Mouse (Mus musculus): ENCODE data around the gene Tbx15. TPM values are rescaled to one million over a fixed set of nuclear protein-coding genes. Genes with fewer than 3 reads are reported as not detected.

Gene Tbx15
- polyA plus RNA-seq, 2 experiments: 0.06 TPM; not detected in 1

GRCm38 (mm10) chr3:99253092-99253488 is 12.9 kb downstream of the Tbx15 start:
- H3K4me2 ChIP-seq (ENCODE audit: low read depth): peak overlapping the region; percentile 38
- no peak for TF ChIP-seq EP300 (IDR thresholded peaks at IDR 0.05; ENCODE audit: low read depth)
- no peak for TF ChIP-seq CTCF (IDR thresholded peaks at IDR 0.05; ENCODE audit: low read depth)
- ATAC-seq (ENCODE audit: insufficient read depth) (no peak), DNase-seq (ENCODE audit: low read depth in 3 of 3, low spot score in 3 of 3) (no peak)
- H3K27me3 ChIP-seq (ENCODE audit: control insufficient read depth, insufficient read depth, low read length): peaks cover 100% of the 10 kb centered on the region
- H3K4me1 ChIP-seq (replicated peaks; ENCODE audit: control insufficient read depth in 2 of 2, insufficient read depth in 2 of 2, low read length in 1 of 2): no peaks in the 10 kb centered on the region
- H3K36me3 ChIP-seq (replicated peaks; ENCODE audit: control insufficient read depth, insufficient read depth, low read depth): no peaks in the 10 kb centered on the region
- 4% methylated on average over 12 of the region's 12 CpGs for WGBS (ENCODE audit: insufficient replicate concordance)
- no peak overlapping the region for H3K4me3 ChIP-seq (ENCODE audit: insufficient read depth in 1 of 2, low read depth in 2 of 2, low read length in 2 of 2)
- no peak overlapping the region for H3K9ac ChIP-seq (replicated peaks)
- H3K27ac ChIP-seq: no peak overlapping the region
- H3K9me3 ChIP-seq (ENCODE audit: control insufficient read depth, low read length): no peaks in the 10 kb centered on the region

GRCm38 (mm10) chr3:99253497-99254451 is 13.6 kb downstream of the Tbx15 start:
- Histone ChIP-seq H3K27me3 (ENCODE audit: control insufficient read depth, insufficient read depth, low read length) (peaks cover 99% of the 10 kb centered on the region), H3K27ac (no peak overlapping the region), H3K4me3 (ENCODE audit: insufficient read depth in 1 of 2, low read depth in 2 of 2, low read length in 2 of 2) (peak overlapping the region in 1 of 2 experiments; percentile 29; a peak in 3 of 4 replicates), H3K9me3 (ENCODE audit: control insufficient read depth, low read length) (no peaks in the 10 kb centered on the region), H3K9ac (replicated peaks) (no peak overlapping the region), H3K36me3 (replicated peaks; ENCODE audit: control insufficient read depth, insufficient read depth, low read depth) (no peaks in the 10 kb centered on the region), H3K4me1 (replicated peaks; ENCODE audit: control insufficient read depth in 2 of 2, insufficient read depth in 2 of 2, low read length in 1 of 2) (no peaks in the 10 kb centered on the region), H3K4me2 (ENCODE audit: low read depth) (peak overlapping the region; percentile 38)
- DNase-seq (ENCODE audit: low read depth in 3 of 3, low spot score in 3 of 3): no peak
- TF ChIP-seq EP300 (IDR thresholded peaks at IDR 0.05; ENCODE audit: low read depth) (no peak), CTCF (IDR thresholded peaks at IDR 0.05; ENCODE audit: low read depth) (no peak)
- WGBS (ENCODE audit: insufficient replicate concordance): 1% methylated on average over 72 of the region's 73 CpGs
- no peak for ATAC-seq (ENCODE audit: insufficient read depth)

GRCm38 (mm10) chr3:99254559-99255151 is 14.5 kb downstream of the Tbx15 start:
- H3K4me1 ChIP-seq (replicated peaks; ENCODE audit: control insufficient read depth in 2 of 2, insufficient read depth in 2 of 2, low read length in 1 of 2): no peaks in the 10 kb centered on the region
- no peak for DNase-seq (ENCODE audit: low read depth in 3 of 3, low spot score in 3 of 3)
- no peaks in the 10 kb centered on the region for H3K9me3 ChIP-seq (ENCODE audit: control insufficient read depth, low read length)
- no peak overlapping the region for H3K4me3 ChIP-seq (ENCODE audit: insufficient read depth in 1 of 2, low read depth in 2 of 2, low read length in 2 of 2)
- TF ChIP-seq EP300 (IDR thresholded peaks at IDR 0.05; ENCODE audit: low read depth) (no peak), CTCF (IDR thresholded peaks at IDR 0.05; ENCODE audit: low read depth) (no peak)
- H3K27ac ChIP-seq: no peak overlapping the region
- no peak overlapping the region for H3K4me2 ChIP-seq (ENCODE audit: low read depth)
- 2% methylated on average over 15 of the region's 15 CpGs for WGBS (ENCODE audit: insufficient replicate concordance)
- H3K36me3 ChIP-seq (replicated peaks; ENCODE audit: control insufficient read depth, insufficient read depth, low read depth): no peaks in the 10 kb centered on the region
- peaks cover 99% of the 10 kb centered on the region for H3K27me3 ChIP-seq (ENCODE audit: control insufficient read depth, insufficient read depth, low read length)
- ATAC-seq (ENCODE audit: insufficient read depth): no peak
- no peak overlapping the region for H3K9ac ChIP-seq (replicated peaks)

- TF ChIP-seq EP300 (IDR thresholded peaks at IDR 0.05; ENCODE audit: low read depth) (no peak), CTCF (IDR thresholded peaks at IDR 0.05; ENCODE audit: low read depth) (no peak)
- H3K27me3 ChIP-seq (ENCODE audit: control insufficient read depth, insufficient read depth, low read length): peaks cover 96% of the 10 kb centered on the region
- ATAC-seq (ENCODE audit: insufficient read depth): no peak
- no peaks in the 10 kb centered on the region for H3K36me3 ChIP-seq (replicated peaks; ENCODE audit: control insufficient read depth, insufficient read depth, low read depth)
- H3K9me3 ChIP-seq (ENCODE audit: control insufficient read depth, low read length): no peaks in the 10 kb centered on the region
- H3K9ac ChIP-seq (replicated peaks): no peak overlapping the region
- H3K27ac ChIP-seq: no peak overlapping the region
- no peak overlapping the region for H3K4me3 ChIP-seq (ENCODE audit: insufficient read depth in 1 of 2, low read depth in 2 of 2, low read length in 2 of 2)
- no peak for DNase-seq (ENCODE audit: low read depth in 3 of 3, low spot score in 3 of 3)
- no peak overlapping the region for H3K4me2 ChIP-seq (ENCODE audit: low read depth)
- 6% methylated on average over 11 of the region's 11 CpGs for WGBS (ENCODE audit: insufficient replicate concordance)
- H3K4me1 ChIP-seq (replicated peaks; ENCODE audit: control insufficient read depth in 2 of 2, insufficient read depth in 2 of 2, low read length in 1 of 2): no peaks in the 10 kb centered on the region
Observed at GRCm38 (mm10) chr3:99255411-99256365, 15.5 kb downstream of the Tbx15 start.
